Mouse (Mus musculus) intestine, embryonic 14.5 days (tissue): ENCODE results near the gene Rpl18a. TPM values are rescaled to one million over a fixed set of nuclear protein-coding genes. Genes with fewer than 3 reads are reported as not detected.

Experiments used
- ATAC-seq: fragments of 200-750 bp; cut with Nextera tagmentation; replicated peaks from 2 replicates; pipeline ENCODE4 v1.8.0; 2017; ENCODE audit warnings: low read depth, moderate number of reproducible peaks, moderate TSS enrichment, moderate library complexity; ENCODE audit not compliant: low FRiP score, low TSS enrichment
- DNase-seq: peaks from one replicate; pipeline ENCODE4 v3.0.0-alpha.2; 2018; ENCODE audit warnings: low spot score
- H3K27ac ChIP-seq: fragments of 300-500 bp; sonication (generic); 2 replicates; pipeline ENCODE4 v1.5.1; 2014; ENCODE audit warnings: low read depth, mild to moderate bottlenecking, control low read depth
- H3K27me3 ChIP-seq: fragments of 300-500 bp; sonication (generic); replicated peaks from 2 replicates; pipeline ENCODE4 v1.6.1; 2014; ENCODE audit warnings: low read length, control low read depth; ENCODE audit not compliant: control insufficient read depth, insufficient read depth
- H3K36me3 ChIP-seq: fragments of 300-500 bp; sonication (generic); 2 replicates; pipeline ENCODE4 v1.6.1; 2014; ENCODE audit warnings: low read length, control low read depth; ENCODE audit not compliant: control insufficient read depth, insufficient read depth
- H3K4me1 ChIP-seq: fragments of 300-500 bp; sonication (generic); replicated peaks from 2 replicates; pipeline ENCODE4 v1.6.1; 2014; ENCODE audit warnings: low read length, control low read depth, mixed read lengths; ENCODE audit not compliant: control insufficient read depth, insufficient read depth
- H3K4me2 ChIP-seq: fragments of 300-500 bp; sonication (generic); 2 replicates; pipeline ENCODE4 v1.6.1; 2014; ENCODE audit warnings: low read length
- H3K4me3 ChIP-seq: fragments of 300-500 bp; sonication (generic); 2 replicates; pipeline ENCODE4 v1.5.1; 2014; ENCODE audit warnings: low read depth, low read length, control low read depth, mixed read lengths
- H3K9ac ChIP-seq: fragments of 300-500 bp; sonication (generic); 2 replicates; pipeline ENCODE4 v1.6.1; 2014; ENCODE audit warnings: mild to moderate bottlenecking, low read length
- H3K9me3 ChIP-seq: fragments of 300-500 bp; sonication (generic); 2 replicates; pipeline ENCODE4 v1.6.1; 2016; ENCODE audit warnings: low read length, control low read depth; ENCODE audit not compliant: control insufficient read depth
- WGBS: fragments of 180-500 bp; shearing (Covaris S2); extraction: QIAGEN DNeasy Blood & Tissue Kit; methylation state at CpG from one replicate; pipeline ENCODE4 v1.1.7; 2014; 5-methylcytosine and 5-hydroxymethylcytosine counted together
- polyA plus RNA-seq: library from polyadenylated mRNA; unstranded; fragments of >200 nt; fragmentation: Nextera tagmentation; extraction: Ambion mirVana; gene quantifications from 2 replicates; pipeline ENCODE4 v1.2.1, GENCODE M21; 2014

The Rpl18a gene
- polyA plus RNA-seq, 1 experiment from 2014 or later, result 6,086 TPM

DNA sequence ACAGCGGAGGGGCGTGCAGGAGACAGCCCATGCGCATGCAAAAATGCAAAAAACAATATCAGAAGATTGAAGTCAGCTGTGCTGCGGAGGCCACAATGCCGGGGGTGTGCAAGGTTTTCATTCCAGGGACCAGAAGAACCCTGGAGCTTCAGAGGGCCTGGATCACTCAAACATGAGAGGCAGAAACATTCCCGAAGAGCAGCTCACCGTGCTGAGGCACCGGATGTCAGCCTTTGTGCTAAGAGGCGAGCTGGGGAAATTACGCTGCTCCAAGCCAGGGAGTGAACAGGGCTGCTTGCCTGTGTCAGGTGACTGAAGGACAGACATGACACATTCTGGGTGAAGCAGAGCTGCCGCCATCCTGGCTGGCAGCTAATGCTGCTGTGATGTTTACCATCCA, 16.7 kb downstream of the Rpl18a start:
- ATAC-seq (no peak), DNase-seq (no peak)
- 27% methylated on average over 11 of the region's 11 CpGs for whole genome bisulfite sequencing

DNA sequence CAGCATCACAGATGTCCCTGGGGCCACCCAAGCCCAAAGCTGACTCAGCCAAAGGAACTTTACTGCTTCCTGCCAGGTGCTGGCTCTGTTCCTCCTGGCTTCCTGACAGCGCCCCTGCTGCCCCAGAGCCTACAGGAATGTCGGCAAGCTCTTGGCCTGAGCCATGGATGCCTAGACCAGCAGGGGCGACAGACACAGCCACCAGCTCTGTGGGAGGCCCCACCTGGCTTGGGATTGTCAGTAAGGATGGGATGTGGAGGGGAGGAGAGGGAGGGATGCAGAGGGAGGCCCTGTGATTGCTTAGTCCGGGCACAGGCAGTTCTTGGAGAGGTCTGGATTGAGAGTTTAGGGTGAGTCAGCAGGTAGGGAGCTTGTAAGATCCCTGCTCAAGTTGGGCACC, 17.1 kb downstream of the Rpl18a start:
- no peak overlapping the region for H3K4me3 ChIP-seq
- H3K27me3 ChIP-seq, result no peaks in the 10 kb centered on the region
- no peaks in the 10 kb centered on the region for H3K36me3 ChIP-seq
- H3K9me3 ChIP-seq, result no peaks in the 10 kb centered on the region
- no peak for DNase-seq
- no peak overlapping the region for H3K9ac ChIP-seq
- H3K4me1 ChIP-seq, result no peaks in the 10 kb centered on the region
- H3K27ac ChIP-seq, result peak overlapping the region; percentile 22; the same call in 1 of the 2 replicates
- ATAC-seq, result no peak
- 8% methylated on average over 4 of the region's 4 CpGs for WGBS
- H3K4me2 ChIP-seq, result no peak overlapping the region

More for the DNA sequence above, 16.7 kb downstream of the Rpl18a start:
- Histone ChIP-seq H3K27me3 (no peaks in the 10 kb centered on the region), H3K9ac (no peak overlapping the region), H3K27ac (peak overlapping the region; percentile 22; the same call in 1 of the 2 replicates), H3K4me1 (no peaks in the 10 kb centered on the region), H3K36me3 (no peaks in the 10 kb centered on the region), H3K4me3 (no peak overlapping the region), H3K4me2 (no peak overlapping the region), H3K9me3 (no peaks in the 10 kb centered on the region)

DNA sequence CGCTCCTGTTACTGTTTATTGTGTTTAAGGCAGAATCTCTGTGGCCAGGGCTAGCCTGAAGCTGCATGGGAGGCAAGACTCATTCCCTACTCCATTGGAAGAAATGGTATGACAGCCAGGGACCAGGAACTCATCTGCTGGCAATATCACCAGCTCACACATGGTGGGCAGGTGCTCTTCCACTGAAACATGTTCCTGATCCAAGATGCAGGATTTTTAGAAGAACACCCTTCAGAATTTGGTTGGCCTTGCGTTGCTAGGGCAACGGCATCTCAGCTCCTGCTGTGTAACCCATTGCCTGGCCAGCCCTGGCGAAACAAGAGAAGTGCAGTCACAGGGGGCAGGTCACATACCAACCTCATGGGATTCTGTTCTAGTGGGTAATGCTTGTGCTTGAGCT, 17.7 kb downstream of the Rpl18a start:
- no peak overlapping the region for H3K9ac ChIP-seq
- no peaks in the 10 kb centered on the region for H3K4me1 ChIP-seq
- ATAC-seq (no peak), DNase-seq (no peak)
- H3K4me2 ChIP-seq, result no peak overlapping the region
- H3K36me3 ChIP-seq, result no peaks in the 10 kb centered on the region
- no peak overlapping the region for H3K4me3 ChIP-seq
- 58% methylated on average over 4 of the region's 4 CpGs for WGBS
- no peaks in the 10 kb centered on the region for H3K9me3 ChIP-seq
- H3K27ac ChIP-seq, result no peak overlapping the region
- no peaks in the 10 kb centered on the region for H3K27me3 ChIP-seq

DNA sequence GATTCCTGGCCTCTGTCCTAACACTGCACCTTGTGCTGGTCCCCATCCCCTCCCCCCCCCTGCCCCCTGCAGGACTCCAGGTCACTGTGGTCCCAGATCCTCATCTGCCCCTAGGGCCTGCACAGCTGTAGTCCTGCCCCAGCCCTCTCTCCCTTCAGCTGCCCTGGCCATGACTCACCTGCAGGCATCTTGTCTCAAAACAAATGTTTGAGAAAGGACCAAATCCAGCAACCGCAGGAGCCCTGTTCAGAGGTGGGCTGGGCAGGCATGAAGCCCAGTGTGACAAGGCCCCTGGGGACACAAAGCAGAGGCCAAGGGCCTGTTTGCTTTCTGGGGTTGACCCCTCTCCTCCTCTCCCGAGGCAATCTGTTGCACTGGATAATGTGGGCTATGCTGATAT, 19.0 kb downstream of the Rpl18a start:
- Histone ChIP-seq H3K36me3 (no peaks in the 10 kb centered on the region), H3K4me2 (no peak overlapping the region), H3K27me3 (no peaks in the 10 kb centered on the region), H3K4me3 (no peak overlapping the region), H3K27ac (no peak overlapping the region), H3K9me3 (no peaks in the 10 kb centered on the region), H3K4me1 (no peaks in the 10 kb centered on the region), H3K9ac (no peak overlapping the region)
- WGBS, result 45% methylated on average over 2 of the region's 2 CpGs
- DNase-seq (no peak), ATAC-seq (no peak)

GRCm38 (mm10) chr8:70876382-70876781, 20.8 kb downstream of the Rpl18a start:
- DNase-seq (no peak), ATAC-seq (no peak)
- Histone ChIP-seq H3K27ac (no peak overlapping the region), H3K36me3 (no peaks in the 10 kb centered on the region), H3K9ac (no peak overlapping the region), H3K4me2 (no peak overlapping the region), H3K4me1 (no peaks in the 10 kb centered on the region; the same call in none of the 2 replicates), H3K9me3 (no peaks in the 10 kb centered on the region), H3K4me3 (no peak overlapping the region), H3K27me3 (no peaks in the 10 kb centered on the region)
- 44% methylated on average over 4 of the region's 4 CpGs for WGBS

GRCm38 (mm10) chr8:70874441-70874840, 22.8 kb downstream of the Rpl18a start:
- no peak overlapping the region for H3K4me2 ChIP-seq
- peaks cover under 1% of the 10 kb centered on the region for H3K4me1 ChIP-seq
- no peaks in the 10 kb centered on the region for H3K9me3 ChIP-seq
- no peaks in the 10 kb centered on the region for H3K36me3 ChIP-seq
- no peak overlapping the region for H3K9ac ChIP-seq
- no peak for DNase-seq
- no peak overlapping the region for H3K4me3 ChIP-seq
- no peak for ATAC-seq
- 93% methylated on average over 13 of the region's 13 CpGs for WGBS
- no peak overlapping the region for H3K27ac ChIP-seq
- H3K27me3 ChIP-seq, result no peaks in the 10 kb centered on the region

- DNase-seq, result peak; percentile 97
- H3K27ac ChIP-seq, result peak within 1 kb of the TSS; percentile 88
- H3K27me3 ChIP-seq, result no peaks in the 10 kb centered on the region
- peak; percentile 88 for ATAC-seq
- H3K4me1 ChIP-seq, result peaks cover 10% of the 10 kb centered on the region
- H3K9ac ChIP-seq, result peak within 1 kb of the TSS; percentile 78
- H3K36me3 ChIP-seq, result no peaks in the 10 kb centered on the region
- no peaks in the 10 kb centered on the region for H3K9me3 ChIP-seq
- H3K4me3 ChIP-seq, result peak within 1 kb of the TSS; percentile 85
- peak within 1 kb of the TSS; percentile 94 for H3K4me2 ChIP-seq
- WGBS, result 1% methylated on average over 46 of the region's 46 CpGs
Observed at GRCm38 (mm10) chr8:70873364-70873985, 23.7 kb downstream of the Rpl18a start, which contains the start of gene Ccdc124. Gene Ccdc124 (minus strand): TSS chr8:70873935.

- 3% methylated on average over 31 of the region's 31 CpGs for WGBS
- no peaks in the 10 kb centered on the region for H3K9me3 ChIP-seq
- peak overlapping the region; percentile 85 for H3K4me3 ChIP-seq
- peaks cover 14% of the 10 kb centered on the region for H3K4me1 ChIP-seq
- no peak for ATAC-seq
- no peak for DNase-seq
- peaks cover 5% of the 10 kb centered on the region; the same call in 1 of the 2 replicates for H3K36me3 ChIP-seq
- H3K9ac ChIP-seq, result peak overlapping the region; percentile 78
- H3K27me3 ChIP-seq, result no peaks in the 10 kb centered on the region
- H3K4me2 ChIP-seq, result peak overlapping the region; percentile 94
- peak overlapping the region; percentile 88 for H3K27ac ChIP-seq
Observed at GRCm38 (mm10) chr8:70872643-70873363, 24.4 kb downstream of the Rpl18a start.
